Mouse (Mus musculus) neutrophil, adult 5-6 weeks (primary cell): ENCODE data around the gene Brk1. TPM values are rescaled to one million over a fixed set of nuclear protein-coding genes. Genes with fewer than 3 reads are reported as not detected.

Experiments used
- ATAC-seq: fragments of 151-379, 151-347 bp; 2 replicates; pipeline ENCODE4 v1.8.0; 2017; ENCODE audit warnings: mild to moderate bottlenecking, moderate TSS enrichment; ENCODE audit not compliant: insufficient number of reproducible peaks, poor library complexity, low FRiP score, severe bottlenecking; ENCODE audit errors: extremely low read depth
- total RNA-seq: library from RNA; stranded (forward); fragments of 200-1000 nt; gene quantifications from 2 replicates; pipeline ENCODE4 v1.2.3, GENCODE M21; 2017

The Brk1 gene
- total RNA-seq, 1 experiment from 2014 or later: 94.3 TPM

GRCm38 (mm10) chr6:113614997-113615396 is 10.4 kb downstream of the Brk1 start:
- no peak for ATAC-seq

- no peak for ATAC-seq
Measured at GRCm38 (mm10) chr6:113615489-113615888, 10.9 kb downstream of the Brk1 start.

GRCm38 (mm10) chr6:113623386-113623785 is 18.8 kb downstream of the Brk1 start:
- no peak for ATAC-seq

- ATAC-seq: peak; percentile 73
Measured at GRCm38 (mm10) chr6:113623941-113624751, 19.6 kb downstream of the Brk1 start, which contains the start of gene Vhl. TSS of gene Vhl (plus strand) at chr6:113623959.

GRCm38 (mm10) chr6:113624989-113625770 is 20.6 kb downstream of the Brk1 start:
- ATAC-seq: no peak

- no peak for ATAC-seq
Measured at GRCm38 (mm10) chr6:113630322-113630721, 25.8 kb downstream of the Brk1 start.

- no peak for ATAC-seq
Measured at GRCm38 (mm10) chr6:113632863-113633262, 28.3 kb downstream of the Brk1 start.

GRCm38 (mm10) chr6:113638302-113639040 is 33.9 kb downstream of the Brk1 start, which contains the start of gene Irak2:
TSS of gene Irak2 (plus strand) at chr6:113638467.
- peak; percentile 97 for ATAC-seq

- ATAC-seq: no peak
Measured at GRCm38 (mm10) chr6:113639201-113639600, 34.6 kb downstream of the Brk1 start.

GRCm38 (mm10) chr6:113642605-113643004 is 38.0 kb downstream of the Brk1 start:
- no peak for ATAC-seq

- ATAC-seq: no peak
Measured at GRCm38 (mm10) chr6:113643021-113643420, 38.4 kb downstream of the Brk1 start.

GRCm38 (mm10) chr6:113643967-113644366 is 39.4 kb downstream of the Brk1 start:
- no peak for ATAC-seq

- ATAC-seq: 0 out of 2 replicates have a peak, but pooled peaks have one; percentile 38
Measured at GRCm38 (mm10) chr6:113644808-113645207, 40.2 kb downstream of the Brk1 start.

- ATAC-seq: no peak
Measured at GRCm38 (mm10) chr6:113649346-113650196, 45.0 kb downstream of the Brk1 start.

GRCm38 (mm10) chr6:113650197-113650640 is 45.6 kb downstream of the Brk1 start:
- ATAC-seq: peak; percentile 36

GRCm38 (mm10) chr6:113651626-113652025 is 47.1 kb downstream of the Brk1 start:
- ATAC-seq: no peak

GRCm38 (mm10) chr6:113653551-113653950 is 49.0 kb downstream of the Brk1 start:
- no peak for ATAC-seq

GRCm38 (mm10) chr6:113654102-113654501 is 49.5 kb downstream of the Brk1 start:
- peak; percentile 27; the same call in 1 of the 2 replicates for ATAC-seq
